Mouse (Mus musculus) ovary, postnatal 10 days (tissue): Measurements from ENCODE around the gene 4930503B20Rik.

ENCODE experiments used
- DNase-seq: peaks from one replicate; pipeline ENCODE4 v3.0.0; 2022; ENCODE audit warnings: low spot score

Gene 4930503B20Rik

DNA sequence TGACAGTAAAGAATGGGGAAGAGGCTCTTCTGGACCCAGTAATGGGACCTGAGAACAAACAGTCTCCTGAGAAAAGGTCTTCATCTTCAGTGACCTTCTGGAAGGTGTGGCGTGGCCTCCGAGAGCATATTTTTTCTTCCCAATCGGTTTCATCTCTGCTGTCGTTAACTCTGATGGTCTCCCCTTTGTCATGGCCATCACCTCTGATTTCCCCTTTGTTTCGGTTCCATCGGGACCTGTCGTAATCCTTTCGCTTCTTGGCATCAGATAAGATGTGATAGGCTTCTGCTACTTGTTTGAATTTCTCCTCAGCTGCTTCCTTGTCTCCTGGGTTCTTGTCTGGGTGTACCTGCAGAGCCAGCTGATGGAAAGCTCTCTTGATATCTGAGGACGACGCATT lies 401 bp downstream of the 4930503B20Rik start:
- no peak for DNase-seq

DNA sequence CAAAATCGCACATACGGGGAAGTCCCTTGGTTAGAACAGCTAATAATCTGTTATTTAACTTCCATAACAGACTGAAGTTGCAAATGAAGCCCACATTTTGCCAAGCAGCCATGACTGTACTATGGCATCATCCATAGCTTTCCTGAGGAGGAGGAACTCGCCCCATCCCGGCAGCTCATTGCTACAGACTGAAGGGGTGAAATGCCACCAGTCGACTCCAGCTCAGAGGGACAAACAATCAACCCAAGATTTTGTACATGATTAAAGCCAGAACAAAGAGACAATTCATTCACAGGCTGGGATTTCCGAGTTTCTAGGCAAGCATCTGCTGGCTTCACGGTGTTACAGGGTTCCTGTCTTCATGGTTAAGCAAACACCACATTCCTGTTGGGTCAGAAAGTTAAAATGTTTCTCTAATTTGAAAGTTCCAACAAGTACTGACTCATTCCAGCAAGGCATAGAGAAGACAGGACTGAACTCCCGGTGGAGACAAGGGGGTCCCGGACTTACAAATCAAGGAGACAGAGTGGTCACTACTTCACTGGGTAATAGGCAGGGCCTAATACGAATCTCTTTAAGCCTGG lies 1.7 kb downstream of the 4930503B20Rik start:
- DNase-seq: no peak

- no peak for DNase-seq
These were observed 9.2 kb downstream of the 4930503B20Rik start for GRCm38 (mm10) chr3:146641818-146642427.

DNA sequence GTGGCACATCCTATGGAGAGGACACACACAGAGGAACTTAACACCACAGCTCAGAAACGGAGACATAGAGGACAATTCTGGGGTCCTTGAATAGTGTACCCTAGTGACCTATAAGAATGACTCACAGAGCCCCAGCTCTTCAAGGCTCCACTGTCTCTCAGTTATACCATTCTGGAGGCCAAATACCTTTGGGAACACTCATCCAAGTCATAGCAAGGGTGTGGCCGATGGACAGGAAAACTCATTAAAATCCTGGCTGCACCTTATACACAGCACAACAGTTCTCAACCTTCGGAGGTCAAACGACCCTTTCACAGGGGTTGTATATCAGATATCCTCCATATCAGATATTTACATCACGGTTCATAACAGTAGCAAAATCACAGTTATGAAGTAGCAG lies 18.6 kb downstream of the 4930503B20Rik start:
- no peak for DNase-seq

DNA sequence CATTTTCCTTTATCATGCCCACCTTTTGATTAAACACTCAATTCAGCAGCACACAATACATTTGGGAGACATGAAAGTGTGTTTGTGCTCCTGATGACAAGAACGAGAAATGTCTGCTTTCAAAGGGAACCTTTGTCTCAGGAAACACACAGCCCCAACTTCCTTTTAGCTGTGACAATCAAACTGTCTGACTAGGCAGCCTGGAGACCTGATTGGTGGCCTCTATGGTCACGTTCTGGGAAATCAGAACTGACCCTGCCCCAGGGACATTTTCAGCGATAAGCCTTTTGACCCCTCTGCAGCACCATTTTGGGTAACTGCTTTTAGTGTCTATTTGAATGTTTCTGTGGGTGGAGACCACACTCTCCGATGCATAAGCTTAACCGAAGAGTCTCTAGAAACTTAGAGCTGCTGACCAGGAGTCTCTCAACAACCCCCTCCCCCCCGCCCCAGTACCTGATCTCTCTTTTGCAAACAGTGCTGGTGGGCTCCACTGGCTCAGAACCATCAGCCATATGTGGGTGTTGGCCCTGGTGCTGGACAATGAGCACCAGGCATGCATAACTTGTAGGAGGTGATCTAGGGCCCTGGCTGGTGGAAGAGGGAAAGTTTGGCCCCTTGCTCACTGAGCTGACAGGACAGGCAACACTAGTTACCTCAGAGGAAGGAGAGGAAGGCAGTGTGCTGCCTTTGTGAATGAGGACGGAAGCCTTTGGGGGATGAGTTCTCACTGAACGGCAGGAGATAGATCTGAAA lies 22.7 kb downstream of the 4930503B20Rik start:
- DNase-seq: no peak

GRCm38 (mm10) chr3:146625766-146626165 lies 25.4 kb downstream of the 4930503B20Rik start:
- DNase-seq: no peak

DNA sequence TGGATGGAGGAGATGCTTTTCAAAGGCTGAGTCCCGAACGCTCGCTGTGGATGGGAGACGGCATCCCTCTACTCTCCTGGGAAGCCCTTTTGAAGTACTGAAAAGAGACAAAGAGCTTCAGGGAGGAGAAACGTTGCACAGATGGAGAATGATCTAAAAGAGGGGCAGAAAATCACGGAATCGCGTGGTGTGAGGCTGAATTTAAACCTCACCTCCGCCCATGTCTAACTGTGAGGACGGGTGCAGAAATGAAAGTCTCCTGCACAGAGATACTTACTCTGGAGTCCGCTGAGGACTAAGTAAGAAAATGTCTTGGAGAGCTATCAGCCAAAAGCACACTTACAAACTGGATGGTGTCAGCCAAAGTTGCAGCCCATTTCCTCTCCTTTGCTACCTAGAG lies 29.2 kb downstream of the 4930503B20Rik start:
- no peak for DNase-seq

- DNase-seq: no peak
These were observed 30.4 kb downstream of the 4930503B20Rik start for GRCm38 (mm10) chr3:146620555-146621249.

DNA sequence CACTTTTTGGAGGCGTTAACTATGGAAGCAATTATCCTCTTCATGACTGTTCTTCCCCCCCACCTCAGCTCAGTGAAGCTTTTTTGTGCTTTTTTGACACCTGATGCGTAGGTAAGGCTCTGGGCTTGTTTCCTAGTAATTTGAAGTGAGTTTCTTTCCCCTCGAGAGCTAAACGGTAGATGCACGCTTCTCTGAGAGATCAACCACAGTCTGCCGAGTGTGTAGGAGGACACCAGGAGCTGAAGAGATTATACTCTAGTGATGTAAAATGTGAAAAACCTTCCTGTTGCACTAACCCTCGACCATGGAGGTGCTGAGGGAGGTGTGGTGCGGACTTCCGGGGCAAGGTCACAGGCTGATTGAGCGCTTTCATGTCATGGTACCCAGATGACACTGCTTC lies 31.0 kb downstream of the 4930503B20Rik start:
- DNase-seq: no peak

DNA sequence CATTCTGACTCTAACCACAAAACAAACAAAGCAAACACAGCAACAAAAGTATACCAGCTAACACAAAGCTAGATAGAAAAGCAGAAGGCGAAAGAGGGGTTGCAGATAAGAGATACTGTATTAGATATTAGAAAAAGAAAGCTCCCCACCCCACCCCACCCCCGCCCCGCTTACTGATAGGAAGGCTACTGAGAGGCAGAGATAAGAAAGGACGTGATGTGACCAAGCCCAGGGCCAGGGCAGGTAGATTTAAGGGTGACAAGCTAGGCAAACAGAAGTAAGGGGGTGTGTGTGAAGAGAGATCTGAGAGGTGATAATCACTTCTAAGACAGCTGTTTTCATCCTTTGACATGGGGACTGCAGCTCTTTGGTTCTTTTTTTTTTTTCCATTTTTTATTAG lies 32.8 kb downstream of the 4930503B20Rik start:
- no peak for DNase-seq

- DNase-seq: no peak
These were observed 33.2 kb downstream of the 4930503B20Rik start for GRCm38 (mm10) chr3:146617946-146618345.

DNA sequence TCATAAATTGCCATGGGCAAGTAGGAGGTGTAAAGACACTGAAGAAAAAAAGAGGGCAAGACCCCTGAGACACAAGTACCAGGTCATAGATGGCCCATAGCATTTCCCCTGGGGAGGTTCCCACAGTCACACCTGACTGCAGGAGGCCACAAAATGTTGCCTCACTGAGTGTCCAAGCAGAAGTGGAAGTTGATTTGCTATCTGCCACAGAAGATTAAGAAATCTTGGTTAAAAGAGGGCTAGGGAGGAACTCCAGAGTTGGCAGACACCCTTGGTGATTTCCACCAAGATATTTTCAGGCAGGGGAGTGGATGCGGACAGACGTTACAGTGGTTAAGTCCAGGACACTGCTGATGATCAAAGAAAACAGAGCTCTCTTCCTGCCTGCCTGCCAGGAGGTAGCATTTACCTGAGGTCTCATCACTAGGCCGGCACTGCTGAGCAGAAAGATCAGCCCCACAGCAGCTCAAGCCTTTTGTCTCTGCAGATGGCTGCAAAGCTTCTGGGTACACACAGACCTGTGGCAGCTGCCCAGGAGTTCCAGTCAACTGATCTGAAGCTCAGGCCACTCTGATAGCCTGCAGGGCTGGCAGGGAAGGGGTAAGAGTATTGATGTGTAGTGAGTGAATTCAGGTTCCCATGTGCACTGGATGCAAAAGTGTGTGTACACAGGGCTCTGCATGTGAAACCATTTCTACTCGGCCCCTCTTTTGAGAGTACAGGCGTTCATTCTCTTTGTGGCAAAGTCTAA lies 34.4 kb downstream of the 4930503B20Rik start:
- DNase-seq: no peak

GRCm38 (mm10) chr3:146615496-146615895 lies 35.6 kb downstream of the 4930503B20Rik start, which contains the start of gene Dnase2b:
Gene Dnase2b (minus strand): TSS chr3:146615596.
- DNase-seq: no peak

- no peak for DNase-seq
These were observed 39.3 kb downstream of the 4930503B20Rik start for GRCm38 (mm10) chr3:146611821-146612220.

GRCm38 (mm10) chr3:146611261-146611660 lies 39.9 kb downstream of the 4930503B20Rik start:
- DNase-seq: no peak

DNA sequence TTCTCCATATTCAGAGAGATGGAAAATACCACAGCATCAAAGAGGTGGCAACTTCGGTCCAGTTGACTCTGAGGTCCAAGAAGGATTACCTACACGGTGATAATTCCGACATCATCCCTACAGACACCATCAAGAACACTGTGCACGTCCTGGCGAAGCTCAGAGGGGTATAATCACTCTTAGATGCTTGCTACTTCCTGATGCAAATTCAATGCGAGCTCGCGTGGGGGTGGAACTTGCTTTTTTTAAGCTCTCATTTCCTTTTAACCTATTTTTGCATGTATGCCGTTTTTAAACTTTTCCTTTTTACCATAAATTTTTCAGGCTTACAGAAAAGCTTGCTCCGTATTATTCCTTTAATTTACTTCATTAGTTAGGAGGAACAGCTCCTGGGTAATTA lies 40.8 kb downstream of the 4930503B20Rik start:
- DNase-seq: no peak

GRCm38 (mm10) chr3:146607368-146607767 lies 43.7 kb downstream of the 4930503B20Rik start:
- DNase-seq: no peak

- DNase-seq: no peak
These were observed 46.5 kb downstream of the 4930503B20Rik start for GRCm38 (mm10) chr3:146604647-146605046.

- DNase-seq: no peak
These were observed 48.6 kb downstream of the 4930503B20Rik start for GRCm38 (mm10) chr3:146602531-146602930.

GRCm38 (mm10) chr3:146601205-146601604 lies 49.9 kb downstream of the 4930503B20Rik start:
- DNase-seq: no peak

GRCm38 (mm10) chr3:146599198-146599900 lies 51.8 kb downstream of the 4930503B20Rik start:
- no peak for DNase-seq
